Mouse (Mus musculus): ENCODE data around the gene Trim7.
"Not testable (repeated sequence)": the region's sequence is repeated elsewhere in the genome, so short reads cannot be mapped to it uniquely, and the experiment has no call there.

The Trim7 gene

DNA sequence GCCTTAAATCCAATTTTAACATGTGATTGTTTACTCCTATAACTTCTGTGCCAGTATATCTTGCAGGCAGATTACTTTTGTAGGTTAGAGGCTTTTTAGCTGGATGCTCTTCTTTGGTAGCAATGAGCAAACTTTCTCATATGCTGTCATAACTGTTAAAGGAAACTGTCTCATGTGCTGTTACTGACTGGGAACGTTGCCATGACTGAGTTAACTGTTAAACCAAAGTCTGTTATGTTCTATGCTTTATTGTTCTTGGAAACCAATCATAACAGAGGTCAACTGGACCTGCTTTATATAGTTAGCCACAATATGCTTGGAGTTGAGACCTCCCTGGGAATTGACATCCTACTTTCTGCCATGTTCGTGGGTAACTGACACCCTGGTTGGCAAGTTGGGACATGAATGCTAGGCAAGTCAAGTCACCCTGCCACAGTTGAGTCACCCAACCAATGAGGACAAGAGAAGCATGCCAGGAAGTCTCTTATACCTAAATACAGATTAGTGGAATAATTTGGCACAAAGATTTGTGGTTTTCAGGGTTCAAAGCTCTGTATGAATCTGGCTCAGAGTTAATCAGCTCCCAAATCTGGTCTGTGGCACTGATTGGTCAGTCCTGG lies 73.0 kb downstream of the Trim7 start:
- DNase-seq (ENCODE audit: low read depth): no peak

DNA sequence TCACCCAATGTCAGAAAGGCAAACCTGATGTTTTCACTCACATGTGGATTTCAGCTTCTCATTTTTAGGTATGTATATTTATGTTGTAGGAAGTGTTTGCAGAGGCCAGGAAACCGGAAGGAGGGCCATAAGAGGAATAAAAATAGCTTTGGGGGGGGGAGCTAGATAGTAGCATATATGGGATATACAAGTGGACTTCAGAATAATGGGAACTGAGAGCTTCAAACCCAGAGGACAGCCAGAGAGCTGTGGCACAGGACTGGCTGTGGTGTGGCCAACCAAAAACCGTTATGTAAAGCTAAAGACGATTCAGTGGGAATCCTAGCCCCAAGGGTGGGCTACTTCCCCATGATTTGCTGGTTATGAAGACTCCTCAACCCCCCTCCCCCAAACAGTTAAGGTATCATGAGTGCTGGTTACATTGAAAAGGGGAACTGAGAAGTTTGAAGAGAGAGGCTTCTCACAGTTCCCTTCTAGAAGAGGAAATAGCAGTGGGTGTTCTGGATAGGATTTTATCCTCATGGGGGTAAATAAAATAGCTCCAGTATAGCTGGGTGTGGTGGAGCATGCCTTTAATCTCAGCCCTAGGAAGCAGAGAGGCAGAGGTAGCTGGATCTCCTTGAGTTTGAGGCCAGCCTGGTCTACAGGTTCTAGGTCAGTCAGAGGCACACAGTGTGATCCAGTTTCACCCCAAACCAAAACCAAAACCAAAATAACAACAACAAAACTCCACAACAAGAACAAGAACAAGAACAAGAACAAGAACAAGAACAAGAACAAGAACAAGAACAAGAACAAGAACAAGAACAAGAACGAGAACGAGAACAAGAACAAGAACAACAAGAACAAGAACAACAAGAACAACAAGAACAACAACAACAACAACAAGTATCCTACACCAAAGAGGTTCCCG lies 75.0 kb downstream of the Trim7 start:
- DNase-seq (ENCODE audit: low read depth): not testable (repeated sequence)

DNA sequence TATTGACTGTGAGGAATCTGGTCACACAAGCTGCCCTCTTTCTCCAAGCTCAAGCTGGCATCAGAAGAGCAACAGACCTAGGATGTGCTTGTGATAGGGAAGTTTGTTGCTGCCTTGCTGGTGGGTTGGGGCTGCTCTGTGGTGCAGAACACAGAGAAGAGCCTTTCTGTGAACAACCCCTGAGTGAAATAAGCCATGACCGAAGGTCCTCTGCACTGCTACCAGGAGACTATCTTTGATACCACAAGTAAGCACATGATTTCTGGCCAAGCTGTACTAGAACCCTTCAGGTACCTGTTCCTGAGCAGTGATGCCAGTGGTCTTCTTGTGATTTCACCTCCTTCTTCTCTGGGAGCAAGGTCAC lies 75.6 kb downstream of the Trim7 start:
- not testable (repeated sequence) for DNase-seq (ENCODE audit: low read depth)

All from naive thymus-derived CD4-positive, alpha-beta T cell, adult 2 months (primary cell).